Mouse (Mus musculus) hindbrain, embryonic 11.5 days (tissue): ENCODE measurements at regions not wholly inside any gene's neighbourhood (a gene's known extent, or its start where the extent isn't known, plus 50 kb on each side); places are given as distances from the start of the nearest gene placed in this dataset.

Experiments
- ATAC-seq: fragments of 200-750 bp; cut with Nextera tagmentation; 2 replicates; pipeline ENCODE4 v1.8.0; 2017; ENCODE audit warnings: mild to moderate bottlenecking, moderate TSS enrichment, moderate library complexity; ENCODE audit not compliant: low FRiP score
- DNase-seq: peaks from one replicate; pipeline ENCODE4 v3.0.0-alpha.2; 2015; ENCODE audit warnings: low spot score
- H3K27ac ChIP-seq: fragments of 300-500 bp; sonication (generic); 2 replicates; pipeline ENCODE4 v1.5.1; 2014; ENCODE audit warnings: mild to moderate bottlenecking, low read depth, low read length
- H3K27me3 ChIP-seq: fragments of 300-500 bp; sonication (generic); 2 replicates; pipeline ENCODE4 v1.6.1; 2014; ENCODE audit warnings: mild to moderate bottlenecking, low read length, moderate library complexity, mixed read lengths; ENCODE audit not compliant: control insufficient read depth, insufficient read depth
- H3K36me3 ChIP-seq: fragments of 300-500 bp; sonication (generic); 2 replicates; pipeline ENCODE4 v1.6.1; 2014; ENCODE audit warnings: mild to moderate bottlenecking, low read length, moderate library complexity, mixed read lengths; ENCODE audit not compliant: control insufficient read depth, insufficient read depth
- H3K4me1 ChIP-seq: fragments of 300-500 bp; sonication (generic); replicated peaks from 2 replicates; pipeline ENCODE4 v1.6.1; 2014; ENCODE audit warnings: low read length, mixed read lengths; ENCODE audit not compliant: control insufficient read depth, insufficient read depth
- H3K4me2 ChIP-seq: fragments of 300-500 bp; sonication (generic); replicated peaks from 2 replicates; pipeline ENCODE4 v1.6.1; 2014; ENCODE audit warnings: mild to moderate bottlenecking, low read depth, low read length
- H3K4me3 ChIP-seq: fragments of 300-500 bp; sonication (generic); 2 replicates; pipeline ENCODE4 v1.5.1; 2014; ENCODE audit warnings: low read depth, low read length
- H3K9ac ChIP-seq: fragments of 300-500 bp; sonication (generic); 2 replicates; pipeline ENCODE4 v1.6.1; 2014; ENCODE audit warnings: low read depth, low read length
- H3K9me3 ChIP-seq: fragments of 300-500 bp; sonication (generic); 2 replicates; pipeline ENCODE4 v1.6.1; 2016; ENCODE audit warnings: low read length; ENCODE audit not compliant: control insufficient read depth
- WGBS: fragments of 180-500 bp; shearing (Covaris S2); extraction: QIAGEN DNeasy Blood & Tissue Kit; methylation state at CpG from one replicate; pipeline ENCODE4 v1.1.7; 2014; 5-methylcytosine and 5-hydroxymethylcytosine counted together

- no peak overlapping the region for H3K9ac ChIP-seq
- ATAC-seq, result no peak
- no peaks in the 10 kb centered on the region for H3K36me3 ChIP-seq
- H3K9me3 ChIP-seq, result no peaks in the 10 kb centered on the region
- DNase-seq, result no peak
- WGBS, result 86% methylated on average over 4 of the region's 4 CpGs
- no peaks in the 10 kb centered on the region for H3K4me1 ChIP-seq
- H3K27me3 ChIP-seq, result no peaks in the 10 kb centered on the region
- no peak overlapping the region for H3K27ac ChIP-seq
- no peak overlapping the region for H3K4me3 ChIP-seq
- no peak overlapping the region for H3K4me2 ChIP-seq
These were observed 311.2 kb downstream of the Hace1 start for GRCm38 (mm10) chr10:45888835-45889234.

DNA sequence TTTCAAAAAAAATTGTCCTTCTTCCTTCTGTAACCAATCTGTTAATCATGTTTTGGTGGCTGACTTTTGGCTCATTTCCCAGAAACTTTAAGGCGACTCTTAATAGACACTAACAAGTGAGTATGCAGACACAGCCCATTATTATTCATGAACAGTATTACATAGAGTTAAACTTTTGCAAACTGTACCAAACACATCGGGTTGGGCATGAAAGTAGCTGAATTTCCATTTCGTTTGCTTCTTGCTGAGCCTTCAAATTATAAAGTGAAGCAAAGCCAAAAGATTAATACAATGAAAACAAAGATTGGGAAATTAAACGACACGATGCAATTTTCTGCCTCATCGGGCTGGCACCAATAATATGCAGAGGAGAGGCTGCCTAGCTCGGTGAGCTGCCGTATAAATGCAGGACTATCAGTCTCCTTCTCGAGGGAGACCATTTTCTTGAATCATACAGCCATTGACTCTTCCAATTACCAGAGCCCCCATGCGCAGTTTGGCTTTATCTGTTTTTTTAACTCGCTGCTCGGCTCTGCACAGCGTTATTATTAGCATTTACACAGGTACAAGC lies 311.8 kb downstream of the Hace1 start:
- H3K4me3 ChIP-seq, result no peak overlapping the region
- DNase-seq (no peak), ATAC-seq (peak; percentile 60; the same call in 1 of the 2 replicates)
- no peaks in the 10 kb centered on the region for H3K9me3 ChIP-seq
- no peaks in the 10 kb centered on the region for H3K4me1 ChIP-seq
- no peaks in the 10 kb centered on the region for H3K27me3 ChIP-seq
- H3K36me3 ChIP-seq, result no peaks in the 10 kb centered on the region
- H3K27ac ChIP-seq, result no peak overlapping the region
- no peak overlapping the region for H3K4me2 ChIP-seq
- 78% methylated on average over 13 of the region's 13 CpGs for WGBS
- no peak overlapping the region for H3K9ac ChIP-seq

DNA sequence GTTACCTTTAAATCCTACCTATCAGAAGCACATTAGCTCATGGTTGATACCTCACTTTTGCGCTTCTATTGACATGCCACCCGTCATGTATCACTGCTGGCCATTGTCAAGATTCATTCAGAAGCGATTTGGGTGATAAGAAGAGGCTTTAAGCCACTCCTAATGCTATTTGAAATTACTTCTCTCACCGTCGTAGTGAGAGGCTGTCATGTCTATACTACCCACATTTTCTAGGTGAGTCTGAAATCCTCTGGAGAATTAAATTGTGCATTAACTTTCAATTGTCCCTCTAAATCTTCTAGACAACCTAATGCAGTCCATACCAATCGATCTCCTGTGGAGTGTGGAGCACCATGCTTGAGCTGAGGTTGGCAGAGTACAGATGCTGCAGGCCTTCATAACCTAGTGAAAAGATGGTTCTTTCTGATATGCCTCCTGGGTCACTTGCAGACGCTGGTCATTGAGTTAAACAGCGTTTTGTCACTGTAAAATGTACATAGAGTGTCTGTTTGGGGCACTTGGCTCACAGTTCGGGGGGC lies 312.5 kb downstream of the Hace1 start:
- Histone ChIP-seq H3K4me3 (no peak overlapping the region), H3K9me3 (no peaks in the 10 kb centered on the region), H3K4me1 (no peaks in the 10 kb centered on the region), H3K4me2 (no peak overlapping the region), H3K27me3 (no peaks in the 10 kb centered on the region), H3K9ac (no peak overlapping the region), H3K27ac (no peak overlapping the region), H3K36me3 (no peaks in the 10 kb centered on the region)
- 89% methylated on average over 9 of the region's 9 CpGs for WGBS
- no peak for DNase-seq
- ATAC-seq, result no peak

DNA sequence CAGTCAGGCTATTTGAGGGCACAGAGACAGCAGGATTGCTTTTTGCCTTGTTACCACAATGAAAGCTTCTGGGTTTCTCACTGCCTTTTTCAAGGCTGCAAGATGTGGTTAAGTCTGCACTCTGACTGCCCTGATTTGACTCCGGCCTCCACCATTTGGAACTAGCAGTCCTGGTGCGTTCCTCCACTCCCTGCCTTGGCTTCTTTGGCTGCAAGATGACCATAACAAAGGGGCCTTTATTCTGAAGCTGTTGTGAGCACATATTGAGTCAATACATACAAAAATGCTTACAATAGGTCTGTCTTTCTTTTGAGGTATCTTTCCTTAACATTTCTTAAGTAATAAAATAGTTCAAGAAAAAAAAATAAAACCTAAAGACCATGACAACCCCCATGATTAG lies 314.8 kb downstream of the Hace1 start:
- Histone ChIP-seq H3K27me3 (no peaks in the 10 kb centered on the region), H3K4me3 (no peak overlapping the region), H3K4me1 (no peaks in the 10 kb centered on the region), H3K9me3 (no peaks in the 10 kb centered on the region), H3K36me3 (no peaks in the 10 kb centered on the region), H3K27ac (no peak overlapping the region), H3K4me2 (no peak overlapping the region), H3K9ac (no peak overlapping the region)
- 29% methylated on average over 2 of the region's 2 CpGs for WGBS
- no peak for DNase-seq
- no peak for ATAC-seq

- no peaks in the 10 kb centered on the region for H3K36me3 ChIP-seq
- H3K27ac ChIP-seq, result no peak overlapping the region
- ATAC-seq, result peak; percentile 47; the same call in 1 of the 2 replicates
- H3K4me3 ChIP-seq, result no peak overlapping the region
- peak; percentile 49 for DNase-seq
- H3K4me1 ChIP-seq, result no peaks in the 10 kb centered on the region
- no peak overlapping the region for H3K9ac ChIP-seq
- no peaks in the 10 kb centered on the region for H3K27me3 ChIP-seq
- 48% methylated on average over 2 of the region's 2 CpGs for whole genome bisulfite sequencing
- no peaks in the 10 kb centered on the region for H3K9me3 ChIP-seq
- no peak overlapping the region for H3K4me2 ChIP-seq
These were observed 316.5 kb downstream of the Hace1 start for GRCm38 (mm10) chr10:45893894-45894831.

DNA sequence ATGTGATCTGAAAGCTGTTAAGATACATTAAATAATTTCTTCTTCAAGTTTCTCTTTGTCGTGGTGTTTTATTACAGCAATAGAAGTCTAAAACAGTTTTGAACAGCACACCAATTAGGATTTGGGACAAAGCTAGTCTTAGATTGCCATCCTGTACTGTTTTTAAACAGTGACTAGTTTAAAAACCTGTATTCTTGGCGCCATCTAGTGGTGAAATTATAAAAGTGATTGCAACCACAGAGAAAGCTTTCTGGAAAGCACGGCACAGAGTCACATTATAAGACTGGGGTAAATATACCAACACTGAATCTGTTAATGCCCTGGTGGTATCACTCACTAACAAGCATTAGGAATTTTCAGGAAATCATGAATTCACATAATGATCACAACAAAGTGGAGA lies 339.3 kb downstream of the Hace1 start:
- DNase-seq (peak; percentile 69), ATAC-seq (no peak)
- Histone ChIP-seq H3K36me3 (no peaks in the 10 kb centered on the region), H3K4me2 (no peak overlapping the region), H3K9me3 (no peaks in the 10 kb centered on the region), H3K4me3 (no peak overlapping the region), H3K4me1 (no peaks in the 10 kb centered on the region), H3K9ac (no peak overlapping the region), H3K27me3 (no peaks in the 10 kb centered on the region), H3K27ac (no peak overlapping the region)
- WGBS, result 28% methylated on average over 3 of the region's 3 CpGs

- no peak for DNase-seq
- Histone ChIP-seq H3K9ac (no peak overlapping the region), H3K36me3 (no peaks in the 10 kb centered on the region), H3K27me3 (no peaks in the 10 kb centered on the region), H3K4me2 (no peak overlapping the region), H3K4me3 (no peak overlapping the region), H3K4me1 (no peaks in the 10 kb centered on the region), H3K27ac (no peak overlapping the region), H3K9me3 (no peaks in the 10 kb centered on the region)
- no peak for ATAC-seq
- WGBS, result 24% methylated on average over 1 of the region's 1 CpGs
These were observed 348.1 kb downstream of the Hace1 start for GRCm38 (mm10) chr10:45925746-45926145.

- 91% methylated on average over 4 of the region's 4 CpGs for WGBS
- no peak for DNase-seq
- no peaks in the 10 kb centered on the region for H3K9me3 ChIP-seq
These were observed 356.1 kb downstream of the Hace1 start for GRCm38 (mm10) chr10:45933631-45934310.

More at GRCm38 (mm10) chr10:45933631-45934310, 356.1 kb downstream of the Hace1 start:
- Histone ChIP-seq H3K4me1 (no peaks in the 10 kb centered on the region), H3K27ac (no peak overlapping the region), H3K36me3 (no peaks in the 10 kb centered on the region), H3K27me3 (no peaks in the 10 kb centered on the region), H3K9ac (no peak overlapping the region), H3K4me3 (no peak overlapping the region), H3K4me2 (no peak overlapping the region)
- ATAC-seq, result no peak
